Mouse (Mus musculus) duodenum, adult 2 months (tissue): ENCODE measurements around the gene Psmd11. TPM values are rescaled to one million over a fixed set of nuclear protein-coding genes. Genes with fewer than 3 reads are reported as not detected.

ENCODE experiments used
- polyA plus RNA-seq: library from polyadenylated mRNA; depleted of rRNA; stranded (reverse); fragments of >200 nt; gene quantifications from 2 replicates; pipeline ENCODE4 v1.2.3, GENCODE M21; 2012; ENCODE audit warnings: low replicate concordance; rRNA removed

Gene Psmd11
- 11.1 and 13.6 TPM in 2 replicates for polyA plus RNA-seq

GRCm38 (mm10) chr11:80428381-80429008 is at the start of gene Psmd11:
Gene Psmd11 (plus strand): TSS chr11:80428615.

GRCm38 (mm10) chr11:80383019-80383625 is 45.3 kb upstream of the Psmd11 start, which contains the start of gene Zfp207:
Gene Zfp207 (plus strand): TSS chr11:80383279.

GRCm38 (mm10) chr11:80476222-80477189 is 48.1 kb downstream of the Psmd11 start, which contains the start of gene Cdk5r1:
Gene Cdk5r1 (plus strand): TSS chr11:80477023.

Other genes starting within 250 kb of the Psmd11 start
- 3.5 and 5.1 TPM in 2 replicates for gene Rnf135, start 244.8 kb upstream of the Psmd11 start, polyA plus RNA-seq
- gene Rhot1, start 219.6 kb upstream of the Psmd11 start, polyA plus RNA-seq = 0.98 and 1.6 TPM in 2 replicates
- 0.82 and 0.98 TPM in 2 replicates for gene Rhbdl3, start 127.7 kb upstream of the Psmd11 start, polyA plus RNA-seq
- gene 5730455P16Rik, start 50.6 kb upstream of the Psmd11 start, polyA plus RNA-seq = 1.4 and 1.5 TPM in 2 replicates
- gene Zfp207, start 45.3 kb upstream of the Psmd11 start, polyA plus RNA-seq = 30.4 and 40.3 TPM in 2 replicates
- 0.88 and 0.93 TPM in 2 replicates for gene Cdk5r1, start 48.4 kb downstream of the Psmd11 start, polyA plus RNA-seq